Mouse (Mus musculus) E14TG2a.4 (cell line): ENCODE results near the gene AC124108.1.

Experiments used
- CTCF ChIP-seq: conservative IDR thresholded peaks from 2 replicates; pipeline ENCODE4 v1.5.1; 2014; ENCODE audit warnings: low read length
- POU5F1 ChIP-seq: IDR thresholded peaks from 2 replicates; pipeline ENCODE4 v1.6.1; 2014; ENCODE audit warnings: low read length, borderline replicate concordance

DNA sequence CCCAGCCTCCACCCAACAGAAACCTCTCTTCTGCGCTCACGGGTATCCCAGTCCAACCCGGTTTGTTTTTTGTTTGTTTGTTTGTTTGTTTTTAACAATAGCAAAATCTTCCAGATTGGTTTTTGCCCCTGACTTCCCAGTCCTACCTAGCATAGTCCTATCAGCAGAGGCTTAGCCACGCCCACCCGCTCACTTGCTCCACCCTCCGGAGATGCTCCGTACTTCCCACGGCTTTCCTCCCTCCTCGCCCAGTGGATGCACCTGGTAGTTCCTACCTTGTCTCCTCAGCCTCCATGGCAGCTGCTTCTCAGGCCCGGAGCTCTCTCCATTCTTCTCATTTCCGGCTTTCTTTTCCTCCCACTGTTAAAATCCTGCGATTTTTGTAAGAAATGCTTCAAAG lies 42.3 kb downstream of the AC124108.1 start:
- peak; percentile 30 for TF ChIP-seq CTCF
- TF ChIP-seq POU5F1: no peak
